Mouse (Mus musculus): ENCODE measurements around the gene Sytl3.

GRCm38 (mm10) chr17:6737273-6737997 is 78.5 kb downstream of the Sytl3 start:
- TF ChIP-seq EP300 (IDR thresholded peaks at IDR 0.05; ENCODE audit: low read depth) (no peak), CTCF (IDR thresholded peaks at IDR 0.05; ENCODE audit: low read depth) (no peak)
